Mouse (Mus musculus): ENCODE data around the gene Gm21981. TPM values are rescaled to one million over a fixed set of nuclear protein-coding genes. Genes with fewer than 3 reads are reported as not detected.
A peak's percentile ranks its signal among the peaks of the same experiment; 100 is the strongest.

The Gm21981 gene
- polyA plus RNA-seq, 1 experiment from 2014 or later: 1.0 TPM

DNA sequence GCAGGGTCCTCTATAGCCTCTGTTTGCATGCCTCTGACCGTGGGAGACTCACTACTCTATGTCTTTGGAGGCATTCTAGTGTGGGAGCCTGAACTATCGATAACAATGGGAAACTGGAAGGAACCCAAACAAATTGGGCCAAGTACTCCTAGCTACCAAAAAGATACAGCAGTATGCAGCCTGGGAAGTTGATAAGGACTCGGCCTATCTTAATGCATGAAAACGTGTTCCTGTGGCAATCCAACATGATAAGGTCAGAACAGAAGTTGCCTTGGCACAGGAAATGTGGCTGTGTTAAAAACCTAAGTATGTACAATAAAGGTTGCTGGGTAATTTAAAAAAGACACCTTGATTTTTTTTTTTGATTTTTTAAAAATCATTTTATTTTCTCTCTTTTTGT is 26.9 kb upstream of the Gm21981 start:
- no peak for ATAC-seq (replicated peaks)
- H3K9ac ChIP-seq: no peak overlapping the region
- no peaks in the 10 kb centered on the region for H3K4me1 ChIP-seq
- WGBS: 86% methylated on average over 4 of the region's 4 CpGs
- H3K36me3 ChIP-seq (replicated peaks): no peaks in the 10 kb centered on the region
- no peak overlapping the region for H3K27ac ChIP-seq
- no peak overlapping the region for H3K4me2 ChIP-seq
- no peaks in the 10 kb centered on the region for H3K9me3 ChIP-seq
- H3K27me3 ChIP-seq (replicated peaks): no peaks in the 10 kb centered on the region
- no peak overlapping the region for H3K4me3 ChIP-seq

DNA sequence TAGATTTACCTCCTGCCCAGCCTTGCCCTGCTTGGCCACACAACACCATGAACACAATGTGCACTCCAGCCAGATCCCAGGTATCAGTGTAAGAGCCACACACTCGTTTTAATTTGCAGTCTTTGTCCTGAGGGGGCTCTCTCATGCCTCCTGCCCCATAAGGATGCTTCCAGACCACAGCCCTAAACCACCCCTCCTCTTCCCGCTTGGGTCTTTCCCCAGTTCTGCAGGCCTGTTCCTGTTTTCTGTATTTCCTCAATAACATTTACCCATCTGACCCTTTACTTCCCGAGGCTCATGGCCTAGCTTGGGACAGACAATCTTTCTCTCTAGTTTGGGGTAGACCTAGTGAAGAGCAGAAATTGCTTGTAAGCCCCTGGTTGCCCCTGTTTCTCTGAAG is 20.8 kb upstream of the Gm21981 start:
- Histone ChIP-seq H3K4me2 (no peak overlapping the region), H3K4me3 (no peak overlapping the region), H3K4me1 (no peaks in the 10 kb centered on the region), H3K9me3 (no peaks in the 10 kb centered on the region), H3K27ac (no peak overlapping the region), H3K36me3 (replicated peaks) (no peaks in the 10 kb centered on the region), H3K9ac (no peak overlapping the region), H3K27me3 (replicated peaks) (no peaks in the 10 kb centered on the region)
- 60% methylated on average over 3 of the region's 3 CpGs for WGBS
- ATAC-seq (replicated peaks): no peak

DNA sequence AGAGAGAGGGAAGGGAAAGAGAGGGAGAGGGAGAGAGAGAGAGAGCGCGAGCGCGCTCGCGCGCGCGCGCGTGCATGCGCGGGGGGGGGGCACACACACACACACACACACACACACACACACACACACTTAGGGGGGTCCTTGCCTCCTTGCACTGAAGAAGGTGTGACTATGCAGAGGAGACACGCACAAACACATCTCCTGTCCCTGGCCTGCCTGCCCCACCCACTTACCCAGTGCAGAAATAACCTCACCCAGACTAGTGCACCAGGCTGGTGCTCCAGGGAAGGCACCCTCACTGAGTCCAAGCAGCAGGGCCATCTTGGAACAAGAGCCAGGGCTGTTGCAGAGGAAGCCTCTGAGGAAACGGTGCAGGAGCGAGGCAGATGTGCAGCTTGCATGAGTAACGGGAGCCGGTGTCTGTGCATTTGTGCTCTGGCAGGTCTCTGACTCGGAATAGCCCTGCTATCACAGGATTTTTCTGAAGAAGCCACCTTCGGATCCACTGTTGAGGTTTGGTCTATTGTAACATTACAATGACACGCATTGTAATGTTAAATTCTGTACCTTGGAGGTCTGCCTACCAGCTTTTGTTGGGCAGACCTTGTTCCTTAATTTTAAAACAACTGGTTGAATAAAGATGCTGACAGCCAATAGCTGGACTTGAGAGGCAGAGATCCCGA is 18.8 kb upstream of the Gm21981 start:
- WGBS: 46% methylated on average over 22 of the region's 22 CpGs
- Histone ChIP-seq H3K27me3 (replicated peaks) (no peaks in the 10 kb centered on the region), H3K4me2 (peak overlapping the region; percentile 24; the same call in 1 of the 2 replicates), H3K4me3 (no peak overlapping the region), H3K4me1 (no peaks in the 10 kb centered on the region), H3K27ac (no peak overlapping the region), H3K9ac (0 out of 2 replicates have a peak overlapping the region, but pooled peaks have one; percentile 10), H3K9me3 (no peaks in the 10 kb centered on the region), H3K36me3 (replicated peaks) (no peaks in the 10 kb centered on the region)
- no peak for ATAC-seq (replicated peaks)

DNA sequence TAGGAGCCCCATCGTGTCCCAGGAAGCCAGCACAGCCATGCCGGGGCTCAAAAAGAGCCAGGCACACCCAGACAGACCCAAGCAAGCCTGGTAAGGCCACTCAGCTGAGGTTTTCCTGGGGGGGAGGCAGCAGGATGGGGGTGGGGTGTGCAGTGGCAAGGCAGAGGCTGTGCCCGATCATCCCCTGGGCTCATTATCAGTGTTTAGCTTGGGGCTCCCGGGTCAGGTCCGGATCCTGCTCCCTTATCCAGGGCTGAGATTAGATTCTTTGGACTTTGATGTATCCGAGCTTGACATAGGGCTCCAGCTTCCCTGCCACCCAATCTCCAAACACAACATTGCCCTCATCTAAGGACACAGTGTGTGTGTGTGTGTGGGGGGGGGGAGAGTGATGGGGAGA is 17.6 kb upstream of the Gm21981 start:
- H3K27ac ChIP-seq: no peak overlapping the region
- ATAC-seq (replicated peaks): 0 out of 2 replicates have a peak, but pooled peaks have one; percentile 35
- H3K4me3 ChIP-seq: no peak overlapping the region
- H3K9ac ChIP-seq: no peak overlapping the region
- H3K27me3 ChIP-seq (replicated peaks): no peaks in the 10 kb centered on the region
- H3K4me2 ChIP-seq: no peak overlapping the region
- no peaks in the 10 kb centered on the region for H3K36me3 ChIP-seq (replicated peaks)
- no peaks in the 10 kb centered on the region for H3K4me1 ChIP-seq
- no peaks in the 10 kb centered on the region for H3K9me3 ChIP-seq
- WGBS: 71% methylated on average over 6 of the region's 6 CpGs

DNA sequence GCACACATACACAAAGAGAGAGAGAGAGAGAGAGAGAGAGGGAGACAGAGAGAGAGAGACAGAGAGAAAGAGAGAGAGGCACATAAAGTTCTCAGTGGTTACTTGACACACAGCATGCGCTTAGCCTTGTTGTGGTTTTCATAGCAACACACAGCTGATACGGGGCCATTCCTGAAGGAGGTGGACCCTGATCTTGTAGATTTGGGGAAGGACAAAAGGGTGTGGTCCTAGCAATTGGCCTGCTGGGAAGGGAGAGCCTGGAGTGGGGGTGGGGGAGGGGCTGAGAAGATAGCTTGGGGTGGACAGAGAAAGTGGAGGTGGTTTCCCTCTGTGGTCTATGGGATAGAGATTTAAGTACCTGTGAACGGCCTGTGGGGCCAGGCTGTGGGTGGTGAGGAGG is 15.8 kb upstream of the Gm21981 start:
- Histone ChIP-seq H3K36me3 (replicated peaks) (no peaks in the 10 kb centered on the region), H3K4me3 (no peak overlapping the region), H3K4me1 (no peaks in the 10 kb centered on the region), H3K4me2 (no peak overlapping the region), H3K27me3 (replicated peaks) (no peaks in the 10 kb centered on the region), H3K9ac (no peak overlapping the region), H3K27ac (no peak overlapping the region), H3K9me3 (no peaks in the 10 kb centered on the region)
- WGBS: 76% methylated on average over 3 of the region's 3 CpGs
- ATAC-seq (replicated peaks): no peak

DNA sequence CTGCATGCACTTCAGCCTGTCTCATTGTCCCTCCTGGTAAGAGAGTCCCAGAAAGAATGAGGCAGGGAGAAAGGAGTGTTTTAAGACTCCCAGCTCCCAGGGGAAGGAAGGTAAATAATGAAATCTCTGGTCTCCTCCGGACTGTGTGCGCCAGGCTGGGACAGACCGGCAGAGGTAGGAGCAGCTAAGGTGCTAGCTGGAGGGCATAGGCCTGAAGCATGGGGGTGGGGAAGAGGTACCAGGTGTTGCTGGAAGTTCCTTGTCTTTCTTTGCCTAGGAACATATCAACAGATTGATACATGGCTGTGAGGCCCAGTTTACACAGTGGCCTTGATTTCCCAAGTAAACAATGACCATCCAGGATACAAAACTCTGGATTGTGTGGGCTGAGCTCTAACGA is 14.7 kb upstream of the Gm21981 start:
- ATAC-seq (replicated peaks): no peak
- H3K4me3 ChIP-seq: no peak overlapping the region
- no peak overlapping the region for H3K4me2 ChIP-seq
- no peaks in the 10 kb centered on the region for H3K27me3 ChIP-seq (replicated peaks)
- H3K9me3 ChIP-seq: no peaks in the 10 kb centered on the region
- no peak overlapping the region for H3K27ac ChIP-seq
- no peaks in the 10 kb centered on the region for H3K36me3 ChIP-seq (replicated peaks)
- H3K4me1 ChIP-seq: no peaks in the 10 kb centered on the region
- no peak overlapping the region for H3K9ac ChIP-seq
- 85% methylated on average over 4 of the region's 4 CpGs for WGBS

DNA sequence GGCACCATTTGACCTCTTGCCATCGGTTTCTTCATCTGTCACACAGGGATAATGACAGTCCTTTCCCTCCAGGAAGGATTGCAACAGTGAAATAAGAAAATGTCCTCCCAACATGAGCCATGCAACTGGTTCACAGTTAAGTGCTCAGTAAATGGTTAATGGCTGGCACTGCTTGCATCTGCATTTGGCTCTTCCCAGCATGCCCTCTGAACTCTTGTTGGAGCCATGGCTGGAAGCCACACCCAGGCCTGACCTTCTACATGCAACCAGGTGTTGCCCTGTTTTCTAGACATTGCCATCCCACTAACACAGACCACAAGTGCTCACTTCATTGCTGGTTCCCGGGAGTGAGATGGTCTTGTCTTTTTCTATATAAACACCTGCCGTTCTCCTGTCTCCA is 13.7 kb upstream of the Gm21981 start:
- H3K27ac ChIP-seq: no peak overlapping the region
- no peaks in the 10 kb centered on the region for H3K27me3 ChIP-seq (replicated peaks)
- no peak overlapping the region for H3K4me2 ChIP-seq
- WGBS: 87% methylated on average over 3 of the region's 3 CpGs
- H3K9ac ChIP-seq: no peak overlapping the region
- no peaks in the 10 kb centered on the region for H3K4me1 ChIP-seq
- H3K4me3 ChIP-seq: no peak overlapping the region
- ATAC-seq (replicated peaks): no peak
- no peaks in the 10 kb centered on the region for H3K9me3 ChIP-seq
- H3K36me3 ChIP-seq (replicated peaks): 0 out of 2 replicates have a peak, but pooled peaks cover 5% of the 10 kb centered on the region

DNA sequence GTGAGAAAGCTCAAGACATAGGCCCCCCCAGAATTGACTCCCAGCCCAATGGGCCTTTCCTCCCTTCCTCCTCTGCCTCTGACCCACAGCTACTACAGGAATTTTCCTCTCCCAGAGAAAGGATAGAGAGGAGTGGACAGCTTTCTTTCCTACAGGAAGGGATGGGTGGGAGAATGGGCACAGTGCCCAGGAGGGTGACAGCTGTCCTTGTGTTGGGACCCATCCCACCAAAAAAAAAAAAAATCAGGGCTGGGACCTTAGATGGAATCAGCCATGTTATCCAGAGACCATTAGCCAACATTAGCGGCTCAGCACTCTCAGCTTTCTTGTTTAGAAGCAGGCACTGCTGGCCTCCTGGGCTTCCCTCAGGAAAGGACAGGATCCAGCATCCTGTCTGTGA is 11.9 kb upstream of the Gm21981 start:
- no peaks in the 10 kb centered on the region for H3K27me3 ChIP-seq (replicated peaks)
- H3K4me3 ChIP-seq: no peak overlapping the region
- 0 out of 2 replicates have a peak, but pooled peaks cover 6% of the 10 kb centered on the region for H3K4me1 ChIP-seq
- no peak for ATAC-seq (replicated peaks)
- no peak overlapping the region for H3K4me2 ChIP-seq
- WGBS: 70% methylated on average over 1 of the region's 1 CpGs
- no peak overlapping the region for H3K9ac ChIP-seq
- H3K9me3 ChIP-seq: no peaks in the 10 kb centered on the region
- no peak overlapping the region for H3K27ac ChIP-seq
- 0 out of 2 replicates have a peak, but pooled peaks cover 5% of the 10 kb centered on the region for H3K36me3 ChIP-seq (replicated peaks)

DNA sequence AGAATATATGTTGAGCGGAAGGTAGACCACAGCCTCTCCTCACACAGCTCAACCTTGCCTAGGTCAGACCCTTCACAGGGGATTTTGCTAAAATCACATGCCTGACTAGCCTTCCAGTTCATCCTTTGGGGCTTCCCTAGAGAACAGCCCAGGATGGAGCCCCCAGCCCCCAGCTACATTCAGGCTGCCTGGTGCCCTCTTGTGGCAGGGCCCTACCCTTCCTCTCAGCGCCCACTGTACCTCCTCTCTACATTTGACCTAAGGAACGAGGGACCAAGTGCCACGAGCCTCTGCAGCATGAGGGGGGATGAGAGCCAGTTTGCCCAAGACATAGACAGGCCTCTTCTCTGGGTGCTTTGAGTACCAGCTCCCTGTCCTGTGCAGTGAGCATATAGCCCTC is 10.4 kb upstream of the Gm21981 start:
- Histone ChIP-seq H3K4me2 (no peak overlapping the region), H3K27me3 (replicated peaks) (no peaks in the 10 kb centered on the region), H3K4me1 (0 out of 2 replicates have a peak, but pooled peaks cover 6% of the 10 kb centered on the region), H3K27ac (no peak overlapping the region), H3K36me3 (replicated peaks) (0 out of 2 replicates have a peak, but pooled peaks cover 5% of the 10 kb centered on the region), H3K4me3 (no peak overlapping the region), H3K9me3 (no peaks in the 10 kb centered on the region), H3K9ac (no peak overlapping the region)
- no peak for ATAC-seq (replicated peaks)
- WGBS: 84% methylated on average over 4 of the region's 4 CpGs

DNA sequence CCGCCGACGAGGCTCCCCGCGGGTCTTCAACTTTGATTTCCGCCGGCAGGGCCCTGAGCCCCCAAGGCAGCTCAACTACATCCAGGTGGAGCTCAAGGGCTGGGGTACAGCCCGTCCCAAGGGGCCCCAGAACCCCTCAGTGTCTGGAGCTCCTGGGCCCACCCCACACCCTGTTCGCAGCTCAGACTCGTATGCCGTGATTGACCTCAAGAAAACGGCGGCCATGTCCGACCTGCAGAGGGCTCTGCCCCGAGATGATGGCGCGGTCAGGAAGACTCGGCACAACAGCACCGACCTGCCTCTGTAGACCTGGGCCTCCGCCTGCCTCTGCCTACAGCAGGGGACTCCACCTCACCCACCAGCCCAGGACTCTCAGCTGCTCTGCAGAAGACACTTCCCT is 9.3 kb upstream of the Gm21981 start:
- H3K27ac ChIP-seq: no peak overlapping the region
- H3K4me2 ChIP-seq: no peak overlapping the region
- H3K36me3 ChIP-seq (replicated peaks): 0 out of 2 replicates have a peak, but pooled peaks cover 5% of the 10 kb centered on the region
- no peak overlapping the region for H3K4me3 ChIP-seq
- 0 out of 2 replicates have a peak, but pooled peaks cover 6% of the 10 kb centered on the region for H3K4me1 ChIP-seq
- no peaks in the 10 kb centered on the region for H3K9me3 ChIP-seq
- WGBS: 34% methylated on average over 20 of the region's 20 CpGs
- H3K9ac ChIP-seq: no peak overlapping the region
- no peaks in the 10 kb centered on the region for H3K27me3 ChIP-seq (replicated peaks)
- ATAC-seq (replicated peaks): no peak

DNA sequence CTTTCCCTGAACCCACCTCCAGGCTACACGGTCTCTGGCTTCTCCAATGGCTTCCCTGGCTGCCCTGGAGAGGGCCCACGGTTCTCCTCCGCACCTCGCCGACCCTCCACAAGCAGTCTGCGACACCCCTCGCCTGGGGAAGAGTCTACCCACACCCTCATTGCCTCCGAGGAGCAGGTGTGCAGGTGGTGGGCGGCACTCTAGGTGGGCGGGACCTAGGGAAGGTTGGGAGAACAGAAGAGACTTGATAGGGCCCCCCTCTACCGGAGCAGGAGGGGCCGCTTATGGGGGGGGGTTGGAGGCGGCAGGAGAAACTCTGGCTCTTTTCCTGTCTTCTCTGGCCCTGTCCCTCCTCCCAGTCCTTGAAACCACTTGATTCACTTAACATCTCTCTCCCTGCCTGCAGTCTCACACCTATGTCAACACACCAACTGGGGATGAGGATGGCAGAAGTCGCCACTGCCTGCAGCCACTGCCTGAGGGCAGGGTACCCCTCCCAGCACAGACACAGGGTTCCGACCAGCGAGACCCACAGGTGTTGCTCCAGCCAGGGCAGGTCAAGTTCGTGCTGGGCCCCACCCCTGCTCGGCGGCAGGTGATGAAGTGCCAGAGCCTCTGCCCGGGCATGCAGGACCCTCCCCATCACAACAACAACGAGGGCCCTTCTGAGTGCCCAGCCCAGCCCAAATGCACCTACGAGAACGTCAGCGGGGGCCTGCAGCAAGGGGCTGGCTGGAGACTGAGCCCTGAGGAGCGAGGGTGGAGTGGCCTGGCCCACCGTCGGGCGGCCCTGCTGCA is 8.5 kb upstream of the Gm21981 start:
- H3K27me3 ChIP-seq (replicated peaks): no peaks in the 10 kb centered on the region
- ATAC-seq (replicated peaks): 0 out of 2 replicates have a peak, but pooled peaks have one; percentile 9
- 0 out of 2 replicates have a peak, but pooled peaks cover 6% of the 10 kb centered on the region for H3K4me1 ChIP-seq
- H3K27ac ChIP-seq: no peak overlapping the region
- H3K36me3 ChIP-seq (replicated peaks): 0 out of 2 replicates have a peak, but pooled peaks cover 5% of the 10 kb centered on the region
- no peak overlapping the region for H3K4me3 ChIP-seq
- H3K9me3 ChIP-seq: no peaks in the 10 kb centered on the region
- no peak overlapping the region for H3K4me2 ChIP-seq
- 49% methylated on average over 28 of the region's 28 CpGs for WGBS
- no peak overlapping the region for H3K9ac ChIP-seq

DNA sequence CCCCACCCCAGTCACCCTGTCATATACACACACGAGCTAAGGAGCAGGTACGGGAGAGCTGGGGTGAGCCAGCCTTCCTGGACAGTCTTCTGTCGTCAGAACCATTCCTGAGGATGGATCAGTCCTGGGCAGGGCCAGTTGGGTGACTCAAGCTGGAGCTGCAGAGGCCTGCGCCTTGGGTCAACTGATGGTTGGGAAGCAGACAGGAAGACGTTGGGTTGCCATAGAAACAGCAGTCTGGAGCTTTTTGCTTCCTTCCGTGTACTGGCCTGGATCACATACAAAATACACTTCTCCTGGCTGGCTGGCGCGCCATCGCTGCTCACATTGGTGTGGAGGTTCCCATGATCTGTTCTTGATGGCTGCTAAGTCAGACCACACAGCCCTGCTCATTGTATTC is 7.5 kb upstream of the Gm21981 start:
- 0 out of 2 replicates have a peak overlapping the region, but pooled peaks have one; percentile 4 for H3K27ac ChIP-seq
- peak; percentile 37; the same call in 1 of the 2 replicates for ATAC-seq (replicated peaks)
- WGBS: 71% methylated on average over 9 of the region's 9 CpGs

More for the DNA sequence above, 7.5 kb upstream of the Gm21981 start:
- 0 out of 2 replicates have a peak, but pooled peaks cover 5% of the 10 kb centered on the region for H3K36me3 ChIP-seq (replicated peaks)
- no peaks in the 10 kb centered on the region for H3K9me3 ChIP-seq
- no peaks in the 10 kb centered on the region for H3K27me3 ChIP-seq (replicated peaks)
- H3K9ac ChIP-seq: no peak overlapping the region
- no peak overlapping the region for H3K4me3 ChIP-seq
- no peak overlapping the region for H3K4me2 ChIP-seq
- 0 out of 2 replicates have a peak, but pooled peaks cover 6% of the 10 kb centered on the region for H3K4me1 ChIP-seq
